Mouse (Mus musculus) brain, embryonic 14.5 days (tissue): ENCODE results near the gene Eif6.

Source experiments
- CTCF ChIP-seq: fragments of 200-500 bp; IDR thresholded peaks from 2 replicates; pipeline ENCODE4 v1.5.1; 2012; ENCODE audit warnings: inconsistent platforms, mild to moderate bottlenecking, moderate library complexity, borderline replicate concordance; ENCODE audit not compliant: insufficient read depth, insufficient read length; ENCODE audit errors: extremely low read depth
- POLR2A ChIP-seq: fragments of 200-500 bp; IDR thresholded peaks from 2 replicates; pipeline ENCODE4 v1.6.1; 2012; ENCODE audit warnings: mild to moderate bottlenecking, inconsistent platforms, borderline replicate concordance; ENCODE audit not compliant: poor library complexity, insufficient read depth, insufficient read length, severe bottlenecking; ENCODE audit errors: extremely low read depth

GRCm38 (mm10) chr2:155868320-155868719 lies 41.6 kb upstream of the Eif6 start:
- TF ChIP-seq POLR2A: no peak
- no peak for TF ChIP-seq CTCF
